Mouse (Mus musculus): Measurements from ENCODE around the gene Rmnd1.

DNA sequence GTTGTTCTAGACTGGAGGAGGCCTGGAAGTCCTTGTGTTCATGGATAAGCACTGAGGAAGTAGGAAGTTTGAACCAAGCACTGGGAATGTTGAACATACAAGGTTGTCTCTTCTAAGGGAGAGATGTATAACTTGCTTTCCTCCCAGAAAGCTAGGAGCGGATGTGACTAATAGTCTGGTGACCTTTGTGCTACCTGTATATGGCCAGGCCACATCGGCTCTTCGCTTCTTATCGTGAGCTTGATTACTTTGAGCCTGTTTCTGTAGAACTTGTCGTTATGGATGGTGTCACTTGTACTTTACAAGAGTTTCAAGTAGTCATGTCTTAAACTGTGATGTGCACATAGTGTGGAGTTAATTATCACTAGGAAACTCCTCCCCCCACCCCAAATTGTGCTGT, 44.4 kb upstream of the Rmnd1 start:
- TF ChIP-seq CTCF (IDR thresholded peaks at IDR 0.05; ENCODE audit: extremely low read depth, insufficient read depth, insufficient read length, insufficient replicate concordance): no peak
- TF ChIP-seq POLR2A (IDR thresholded peaks at IDR 0.05; ENCODE audit: low read depth, low read length): no peak
